In the genomic region with DNA sequence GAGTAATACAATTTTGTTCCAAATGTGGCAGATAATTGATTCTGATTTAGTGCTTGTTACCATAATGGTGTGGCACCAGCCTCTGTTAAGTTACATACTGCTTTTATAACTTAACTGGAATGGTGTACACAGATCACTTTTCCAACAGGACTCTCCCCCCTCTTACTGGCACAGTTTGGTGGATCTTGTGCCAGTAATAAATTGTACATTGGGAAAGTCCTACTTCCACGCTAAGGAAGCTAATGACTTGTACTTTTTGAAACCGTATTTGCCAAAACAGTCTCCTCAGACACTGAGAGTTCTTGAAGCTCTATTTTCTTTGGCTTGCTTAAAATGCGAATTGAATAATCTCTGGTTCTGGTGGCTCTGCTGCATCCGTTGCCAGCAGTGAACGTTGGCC, we compare ENCODE assay signal across 17 mouse cellular contexts.
"Had no signal": no experiment of that assay in that cellular context is flagged by ENCODE, and none has a peak within 500 bp of the region (broad histone marks: within the 10 kb centered on the region; RNA-seq: fewer than 3 reads in every experiment).

No protein-coding gene starts in this region.

- H3K4me3 ChIP-seq: limb, embryonic 13.5 days; liver, embryonic 13.5 days; lung, embryonic 15.5 days; megakaryocyte, embryonic 14.5 days; midbrain, embryonic 15.5 days; neural tube, embryonic 12.5 days; stomach, embryonic 15.5 days had no signal

- H3K4me2 ChIP-seq: limb, embryonic 13.5 days; liver, embryonic 13.5 days; lung, embryonic 15.5 days; midbrain, embryonic 11.5 days; midbrain, embryonic 15.5 days; neural tube, embryonic 12.5 days; stomach, embryonic 15.5 days had no signal

- DNase-seq: kidney, adult 9 months; kidney, postnatal 36 days; layer of hippocampus, adult 9-11 months; layer of hippocampus, postnatal 36 days; liver, embryonic 13.5 days; liver, postnatal 0 days; thymus, adult 2 months; thymus, postnatal 25 days had no signal

- H3K27ac ChIP-seq: kidney, postnatal 0 days; limb, embryonic 13.5 days; liver, embryonic 13.5 days; lung, embryonic 15.5 days; macrophage; midbrain, embryonic 15.5 days; neural tube, embryonic 12.5 days; stomach, embryonic 15.5 days had no signal

- H3K9ac ChIP-seq: limb, embryonic 13.5 days; liver, embryonic 13.5 days; liver, postnatal 0 days; lung, embryonic 15.5 days; midbrain, embryonic 15.5 days; neural tube, embryonic 12.5 days; stomach, embryonic 15.5 days had no signal

- H3K4me1 ChIP-seq: limb, embryonic 13.5 days; lung, embryonic 15.5 days; midbrain, embryonic 15.5 days; neural tube, embryonic 12.5 days; stomach, embryonic 15.5 days had no signal

- H3K9me3 ChIP-seq: limb, embryonic 13.5 days; liver, embryonic 13.5 days; lung, embryonic 15.5 days; megakaryocyte, embryonic 14.5 days; midbrain, embryonic 15.5 days; neural tube, embryonic 12.5 days; stomach, embryonic 15.5 days had no signal

- H3K36me3 ChIP-seq: liver, embryonic 13.5 days; stomach, embryonic 15.5 days had no signal

- ATAC-seq: liver, postnatal 0 days; midbrain, embryonic 15.5 days had no signal

- H3K27me3 ChIP-seq: limb, embryonic 13.5 days; liver, embryonic 13.5 days; lung, embryonic 15.5 days; megakaryocyte, embryonic 14.5 days; midbrain, embryonic 15.5 days; neural tube, embryonic 12.5 days; stomach, embryonic 15.5 days had no signal
